Mouse (Mus musculus) lung, postnatal 0 days (tissue): ENCODE measurements at regions not wholly inside any gene's neighbourhood (a gene's known extent, or its start where the extent isn't known, plus 50 kb on each side); places are given as distances from the start of the nearest gene placed in this dataset.

Source experiments
- ATAC-seq: fragments of 200-750 bp; cut with Nextera tagmentation; 2 replicates; pipeline ENCODE4 v1.8.0; 2017; ENCODE audit warnings: moderate library complexity
- DNase-seq: peaks from one replicate; pipeline ENCODE4 v3.0.0-alpha.2; 2016; ENCODE audit warnings: low spot score
- H3K27ac ChIP-seq: fragments of 300-500 bp; sonication (generic); 2 replicates; pipeline ENCODE4 v1.5.1; 2014; ENCODE audit warnings: antibody characterized with exemption, mild to moderate bottlenecking, low read length, mixed read lengths
- H3K27me3 ChIP-seq: fragments of 300-500 bp; sonication (generic); replicated peaks from 2 replicates; pipeline ENCODE4 v1.6.1; 2014; ENCODE audit warnings: low read length, mixed read lengths; ENCODE audit not compliant: insufficient read depth
- H3K36me3 ChIP-seq: fragments of 300-500 bp; sonication (generic); 2 replicates; pipeline ENCODE4 v1.6.1; 2014; ENCODE audit warnings: low read length, mixed read lengths; ENCODE audit not compliant: insufficient read depth
- H3K4me1 ChIP-seq: fragments of 300-500 bp; sonication (generic); 2 replicates; pipeline ENCODE4 v1.6.1; 2014; ENCODE audit warnings: antibody characterized with exemption, low read depth, low read length, mixed read lengths; ENCODE audit not compliant: insufficient read depth
- H3K4me2 ChIP-seq: fragments of 300-500 bp; sonication (generic); replicated peaks from 2 replicates; pipeline ENCODE4 v1.6.1; 2014; ENCODE audit warnings: low read depth, mild to moderate bottlenecking, low read length, moderate library complexity, mixed read lengths
- H3K4me3 ChIP-seq: fragments of 300-500 bp; sonication (generic); 2 replicates; pipeline ENCODE4 v1.5.1; 2014; ENCODE audit warnings: low read depth, low read length
- H3K9ac ChIP-seq: fragments of 300-500 bp; sonication (generic); replicated peaks from 2 replicates; pipeline ENCODE4 v1.6.1; 2014; ENCODE audit warnings: low read depth, mild to moderate bottlenecking
- H3K9me3 ChIP-seq: fragments of 300-500 bp; sonication (generic); 2 replicates; pipeline ENCODE4 v1.6.1; 2016; ENCODE audit warnings: low read length, mixed read lengths
- CTCF ChIP-seq: IDR thresholded peaks from 2 replicates; pipeline ENCODE4 v1.5.1; 2016; ENCODE audit warnings: antibody characterized with exemption, mild to moderate bottlenecking
- EP300 ChIP-seq: IDR thresholded peaks from 2 replicates; pipeline ENCODE4 v1.6.1; 2016; ENCODE audit warnings: antibody characterized with exemption, mild to moderate bottlenecking, control low read depth
- WGBS: fragments of 180-500 bp; shearing (Covaris S2); extraction: QIAGEN DNeasy Blood & Tissue Kit; methylation state at CpG from one replicate; pipeline ENCODE4 v1.1.7; 2014; 5-methylcytosine and 5-hydroxymethylcytosine counted together

- ATAC-seq = no peak
- H3K4me2 ChIP-seq = no peak overlapping the region
- H3K4me1 ChIP-seq = no peaks in the 10 kb centered on the region
- no peak for DNase-seq
- H3K27ac ChIP-seq = no peak overlapping the region
- no peak overlapping the region for H3K4me3 ChIP-seq
- H3K27me3 ChIP-seq = no peaks in the 10 kb centered on the region
- H3K36me3 ChIP-seq = no peaks in the 10 kb centered on the region
- TF ChIP-seq EP300 = no peak
- TF ChIP-seq CTCF = no peak
- no peaks in the 10 kb centered on the region for H3K9me3 ChIP-seq
- WGBS = 45% methylated on average over 1 of the region's 1 CpGs
- H3K9ac ChIP-seq = no peak overlapping the region
These were observed 1055.1 kb downstream of the Brinp1 start for GRCm38 (mm10) chr4:67899109-67899508.

GRCm38 (mm10) chr4:67891946-67892575 is 1062.1 kb downstream of the Brinp1 start:
- no peak overlapping the region for H3K4me3 ChIP-seq
- no peaks in the 10 kb centered on the region for H3K27me3 ChIP-seq
- H3K4me2 ChIP-seq = no peak overlapping the region
- ATAC-seq (no peak), DNase-seq (no peak)
- WGBS = 64% methylated on average over 1 of the region's 1 CpGs
- TF ChIP-seq CTCF (no peak), EP300 (no peak)
- no peaks in the 10 kb centered on the region for H3K36me3 ChIP-seq
- no peaks in the 10 kb centered on the region for H3K4me1 ChIP-seq
- no peak overlapping the region for H3K9ac ChIP-seq
- no peak overlapping the region for H3K27ac ChIP-seq
- no peaks in the 10 kb centered on the region for H3K9me3 ChIP-seq

DNA sequence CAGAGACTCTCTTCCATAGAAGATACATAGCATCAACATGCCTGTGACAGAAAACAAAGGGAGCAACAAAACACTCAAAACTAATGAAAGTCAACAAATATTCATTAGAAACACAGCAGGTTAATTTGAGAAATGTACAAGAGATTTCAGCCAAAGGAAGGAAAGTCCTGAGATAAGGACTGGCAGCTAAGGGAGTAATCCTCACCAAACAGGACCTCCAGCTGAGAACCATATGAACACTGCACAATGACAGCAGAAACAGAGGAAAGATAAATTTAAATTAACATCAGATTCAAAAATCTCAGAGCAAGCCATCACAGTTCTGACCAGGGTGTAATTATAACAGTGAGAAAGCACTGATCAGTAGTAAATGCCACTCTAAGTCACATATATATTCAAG is 1060.6 kb downstream of the Tlr4 start:
- Histone ChIP-seq H3K4me3 (no peak overlapping the region), H3K9ac (no peak overlapping the region), H3K4me2 (no peak overlapping the region), H3K27me3 (no peaks in the 10 kb centered on the region), H3K36me3 (no peaks in the 10 kb centered on the region), H3K27ac (no peak overlapping the region), H3K4me1 (no peaks in the 10 kb centered on the region), H3K9me3 (no peaks in the 10 kb centered on the region)
- no peak for ATAC-seq
- DNase-seq = no peak
- TF ChIP-seq CTCF = no peak
- no peak for TF ChIP-seq EP300

GRCm38 (mm10) chr4:67885204-67885603 is 1057.8 kb downstream of the Tlr4 start:
- ATAC-seq (no peak), DNase-seq (no peak)
- Histone ChIP-seq H3K9ac (no peak overlapping the region), H3K4me3 (no peak overlapping the region), H3K4me2 (no peak overlapping the region), H3K27me3 (no peaks in the 10 kb centered on the region), H3K36me3 (no peaks in the 10 kb centered on the region), H3K9me3 (no peaks in the 10 kb centered on the region), H3K27ac (no peak overlapping the region), H3K4me1 (no peaks in the 10 kb centered on the region)
- TF ChIP-seq EP300 (no peak), CTCF (no peak)

DNA sequence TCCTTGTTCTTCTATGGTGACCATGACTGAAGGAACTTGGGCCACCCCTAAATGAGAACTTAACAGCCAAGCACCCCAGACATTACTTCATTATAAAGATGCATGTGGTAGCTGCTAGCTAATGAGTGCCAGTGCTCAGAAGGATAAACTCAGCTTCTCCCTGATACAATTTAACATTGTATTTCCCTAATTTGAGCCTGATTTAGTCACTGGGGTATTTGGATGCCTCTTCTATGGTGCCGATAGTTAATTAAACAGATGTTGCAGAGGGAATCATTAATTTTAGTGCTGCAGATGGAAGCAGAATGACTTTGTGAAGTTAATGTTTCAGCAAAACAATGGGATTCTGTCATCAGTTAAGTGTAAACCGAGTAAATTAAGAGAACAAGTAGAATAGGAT is 1034.8 kb downstream of the Tlr4 start:
- WGBS = 79% methylated on average over 2 of the region's 2 CpGs

DNA sequence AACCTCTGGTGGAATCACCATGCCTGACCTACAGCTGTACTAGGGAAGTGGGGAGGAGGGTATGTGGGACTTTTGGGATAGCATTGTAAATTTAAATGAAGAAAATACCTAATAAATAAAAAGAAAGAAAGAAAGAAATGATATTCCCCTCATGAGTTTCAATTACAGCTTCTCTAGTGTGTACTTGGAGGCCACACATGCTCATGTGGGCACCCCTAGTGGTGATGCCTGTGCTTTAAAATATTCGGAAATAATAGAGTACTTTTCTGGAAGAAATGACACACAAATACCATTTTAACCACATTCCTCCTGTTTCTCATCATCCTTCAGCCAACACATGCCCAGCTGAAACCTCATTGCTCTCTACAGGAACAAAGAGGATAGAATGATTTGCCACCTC is 1034.4 kb downstream of the Tlr4 start:
- ATAC-seq (no peak), DNase-seq (no peak)
- Histone ChIP-seq H3K4me2 (no peak overlapping the region), H3K4me3 (no peak overlapping the region), H3K36me3 (no peaks in the 10 kb centered on the region), H3K4me1 (no peaks in the 10 kb centered on the region), H3K27ac (no peak overlapping the region), H3K9me3 (no peaks in the 10 kb centered on the region), H3K27me3 (no peaks in the 10 kb centered on the region), H3K9ac (no peak overlapping the region)
- WGBS = 92% methylated on average over 1 of the region's 1 CpGs
- TF ChIP-seq EP300 (no peak), CTCF (no peak)

More for the DNA sequence above, 1034.8 kb downstream of the Tlr4 start:
- Histone ChIP-seq H3K4me2 (no peak overlapping the region), H3K9ac (no peak overlapping the region), H3K4me1 (no peaks in the 10 kb centered on the region), H3K9me3 (no peaks in the 10 kb centered on the region), H3K4me3 (no peak overlapping the region), H3K27me3 (no peaks in the 10 kb centered on the region), H3K36me3 (no peaks in the 10 kb centered on the region), H3K27ac (no peak overlapping the region)
- TF ChIP-seq CTCF (no peak), EP300 (no peak)
- ATAC-seq = no peak
- no peak for DNase-seq

GRCm38 (mm10) chr4:67853001-67853400 is 1025.6 kb downstream of the Tlr4 start:
- ATAC-seq = no peak
- Histone ChIP-seq H3K27me3 (no peaks in the 10 kb centered on the region), H3K9ac (no peak overlapping the region), H3K4me2 (no peak overlapping the region), H3K36me3 (no peaks in the 10 kb centered on the region), H3K4me1 (no peaks in the 10 kb centered on the region), H3K27ac (no peak overlapping the region), H3K9me3 (no peaks in the 10 kb centered on the region), H3K4me3 (no peak overlapping the region)
- no peak for TF ChIP-seq CTCF
- no peak for TF ChIP-seq EP300
- DNase-seq = no peak
- 67% methylated on average over 4 of the region's 4 CpGs for WGBS
